Mouse (Mus musculus) bone marrow macrophage, adult 2 months (primary cell): Measurements from ENCODE around the gene Mgat4b.

ENCODE experiments used
- CTCF ChIP-seq: IDR thresholded peaks from 2 replicates; pipeline ENCODE4 v1.5.1; 2012; ENCODE audit warnings: low read depth, mild to moderate bottlenecking, low read length, moderate library complexity
- POLR2A ChIP-seq: IDR thresholded peaks from 2 replicates; pipeline ENCODE4 v1.6.1; 2012; ENCODE audit warnings: mild to moderate bottlenecking, low read depth, low read length, borderline replicate concordance

DNA sequence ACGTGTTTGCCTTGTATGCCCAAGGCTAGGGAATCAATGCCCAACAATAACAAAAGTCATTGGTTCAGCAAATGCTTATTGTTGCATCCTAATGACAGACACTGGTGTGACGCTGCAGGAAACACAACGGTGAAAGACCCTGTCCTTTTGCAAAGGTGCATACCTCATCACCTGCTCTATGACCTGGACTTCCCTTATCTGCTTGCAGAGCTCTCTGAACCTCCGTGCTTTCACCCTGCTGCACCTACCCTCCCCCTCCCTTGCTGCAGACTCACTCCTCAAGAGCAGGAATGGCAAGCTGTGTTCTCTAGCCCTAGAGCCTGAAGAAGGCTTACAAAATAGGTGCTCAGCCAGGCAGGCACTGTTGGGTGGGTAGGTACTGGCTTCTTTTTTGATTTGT, 15.9 kb upstream of the Mgat4b start:
- TF ChIP-seq CTCF (no peak), POLR2A (no peak)
